Mouse (Mus musculus) 3T3-L1 (cell line): Measurements from ENCODE around the gene Lsamp.

Experiments used
- DNase-seq: peaks from one replicate; pipeline ENCODE4 v3.0.0-alpha.2; 2015; ENCODE audit warnings: low read depth, low spot score

Lsamp gene

GRCm38 (mm10) chr16:41764285-41764684 is 1780.1 kb downstream of the Lsamp start:
- DNase-seq: no peak

GRCm38 (mm10) chr16:41771427-41772125 is 1787.4 kb downstream of the Lsamp start:
- no peak for DNase-seq

- DNase-seq: no peak
Measured at GRCm38 (mm10) chr16:41777586-41777985, 1793.4 kb downstream of the Lsamp start.

GRCm38 (mm10) chr16:41785600-41785999 is 1801.4 kb downstream of the Lsamp start:
- DNase-seq: no peak

- no peak for DNase-seq
Measured at GRCm38 (mm10) chr16:41786704-41787103, 1802.5 kb downstream of the Lsamp start.

GRCm38 (mm10) chr16:41787146-41787545 is 1803.0 kb downstream of the Lsamp start:
- DNase-seq: no peak

- no peak for DNase-seq
Measured at GRCm38 (mm10) chr16:41790016-41790415, 1805.9 kb downstream of the Lsamp start.

GRCm38 (mm10) chr16:41820369-41820768 is 1836.2 kb downstream of the Lsamp start:
- no peak for DNase-seq

GRCm38 (mm10) chr16:41826899-41827604 is 1842.9 kb downstream of the Lsamp start:
- no peak for DNase-seq

GRCm38 (mm10) chr16:41827605-41827948 is 1843.4 kb downstream of the Lsamp start:
- no peak for DNase-seq

- no peak for DNase-seq
Measured at GRCm38 (mm10) chr16:41834637-41835036, 1850.5 kb downstream of the Lsamp start.

GRCm38 (mm10) chr16:41835745-41836144 is 1851.6 kb downstream of the Lsamp start:
- DNase-seq: peak; percentile 6

GRCm38 (mm10) chr16:41839751-41840404 is 1855.7 kb downstream of the Lsamp start:
- DNase-seq: no peak

GRCm38 (mm10) chr16:41846903-41847302 is 1862.7 kb downstream of the Lsamp start:
- DNase-seq: no peak

- DNase-seq: no peak
Measured at GRCm38 (mm10) chr16:41871917-41872593, 1887.9 kb downstream of the Lsamp start.

GRCm38 (mm10) chr16:41888546-41889165 is 1904.5 kb downstream of the Lsamp start:
- no peak for DNase-seq

- no peak for DNase-seq
Measured at GRCm38 (mm10) chr16:41900783-41901182, 1916.6 kb downstream of the Lsamp start.

GRCm38 (mm10) chr16:41903654-41904053 is 1919.5 kb downstream of the Lsamp start:
- no peak for DNase-seq

- DNase-seq: no peak
Measured at GRCm38 (mm10) chr16:41912584-41913193, 1928.5 kb downstream of the Lsamp start.

GRCm38 (mm10) chr16:41913346-41913745 is 1929.2 kb downstream of the Lsamp start:
- no peak for DNase-seq

GRCm38 (mm10) chr16:41916342-41916741 is 1932.2 kb downstream of the Lsamp start:
- DNase-seq: no peak
